Mouse (Mus musculus) retina, adult 2 months (tissue): ENCODE results near the gene Slc25a54.

Source experiments
- DNase-seq: peaks from one replicate; pipeline ENCODE4 v3.0.0-alpha.2; 2012; ENCODE audit warnings: low read depth, low spot score

Gene Slc25a54

GRCm38 (mm10) chr3:109124091-109124490 is 43.8 kb downstream of the Slc25a54 start:
- DNase-seq: no peak

GRCm38 (mm10) chr3:109125531-109125930 is 45.3 kb downstream of the Slc25a54 start:
- no peak for DNase-seq

GRCm38 (mm10) chr3:109129768-109130167 is 49.5 kb downstream of the Slc25a54 start:
- DNase-seq: no peak

- DNase-seq: no peak
These were observed 52.7 kb downstream of the Slc25a54 start for GRCm38 (mm10) chr3:109132966-109133365.

GRCm38 (mm10) chr3:109134036-109134435 is 53.8 kb downstream of the Slc25a54 start:
- DNase-seq: no peak

- no peak for DNase-seq
These were observed 55.1 kb downstream of the Slc25a54 start for GRCm38 (mm10) chr3:109135352-109135751.

- DNase-seq: no peak
These were observed 72.3 kb downstream of the Slc25a54 start for GRCm38 (mm10) chr3:109152561-109152960.

- DNase-seq: no peak
These were observed 73.1 kb downstream of the Slc25a54 start for GRCm38 (mm10) chr3:109153410-109153809.

GRCm38 (mm10) chr3:109155926-109156669 is 75.8 kb downstream of the Slc25a54 start:
- no peak for DNase-seq

GRCm38 (mm10) chr3:109157481-109157880 is 77.2 kb downstream of the Slc25a54 start:
- DNase-seq: no peak

GRCm38 (mm10) chr3:109164088-109164487 is 83.8 kb downstream of the Slc25a54 start:
- no peak for DNase-seq

- DNase-seq: no peak
These were observed 84.4 kb downstream of the Slc25a54 start for GRCm38 (mm10) chr3:109164644-109165043.

- DNase-seq: no peak
These were observed 85.1 kb downstream of the Slc25a54 start for GRCm38 (mm10) chr3:109165214-109165829.
